15 mouse cellular contexts compared by ENCODE assay signal in genomic region chr7:39894208-39894896, GRCm38 (mm10).
DNase-seq lines count a peak whose midpoint lies in the region; ATAC-seq and TF ChIP-seq lines count a peak whose summit lies in the region.
"Had no signal": no experiment of that assay in that cellular context is flagged by ENCODE, and none has a peak within 500 bp of the region (broad histone marks: within the 10 kb centered on the region; RNA-seq: fewer than 3 reads in every experiment).

No protein-coding gene starts in this region.

- H3K4me1 ChIP-seq in forebrain, embryonic 15.5 days, result peaks cover 8% of the 10 kb centered on the region
- H3K4me1 ChIP-seq: embryonic facial prominence, embryonic 12.5 days; heart, embryonic 10.5 days; limb, embryonic 12.5 days; neural tube, embryonic 13.5 days had no signal

- no peak overlapping the region for H3K9ac ChIP-seq in forebrain, embryonic 15.5 days (replicated peaks)
- H3K9ac ChIP-seq: embryonic facial prominence, embryonic 12.5 days; limb, embryonic 12.5 days; liver, postnatal 0 days; neural tube, embryonic 13.5 days had no signal

- H3K4me2 ChIP-seq in forebrain, embryonic 15.5 days (replicated peaks), result no peak overlapping the region
- H3K4me2 ChIP-seq: embryonic facial prominence, embryonic 12.5 days; limb, embryonic 12.5 days; neural tube, embryonic 13.5 days had no signal

- no peaks in the 10 kb centered on the region for H3K9me3 ChIP-seq in forebrain, embryonic 15.5 days
- H3K9me3 ChIP-seq: heart, embryonic 10.5 days; limb, embryonic 12.5 days; neural tube, embryonic 13.5 days had no signal

- intact Hi-C loops in left cerebral cortex, adult 2 months (cut with DNase I), result no loop called here

- peak; percentile 82 for ATAC-seq in forebrain, embryonic 15.5 days (replicated peaks)
- no peak for ATAC-seq in megakaryocyte progenitor cell, adult 5-6 weeks (replicated peaks; ENCODE audit: poor library complexity)
- ATAC-seq: liver, postnatal 0 days; Patski had no signal

- peak; percentile 10 for DNase-seq in left cerebral cortex, adult 2 months (ENCODE audit: extremely low spot score in 1 of 2, low spot score in 2 of 2)
- DNase-seq in left cerebral cortex, adult 11 months (ENCODE audit: low spot score), result no peak
- DNase-seq in left cerebral cortex, adult 9 months (ENCODE audit: low spot score in 2 of 2), result peak; percentile 14 to 26
- peak; percentile 41 for DNase-seq in telencephalon, adult 2 months (ENCODE audit: low read depth, low spot score)
- no peak for DNase-seq in embryo, embryonic 10.5 days (ENCODE audit: low spot score)
- DNase-seq: kidney, postnatal 25 days; liver, postnatal 0 days; thymus, postnatal 4 days had no signal

- no peak for TF ChIP-seq CTCF in left cerebral cortex, adult 2 months (IDR thresholded peaks at IDR 0.05)

- WGBS in forebrain, embryonic 15.5 days, result 26% methylated on average over 7 of the region's 7 CpGs

- peak overlapping the region; percentile 38; the same call in 1 of the 2 replicates for H3K27ac ChIP-seq in left cerebral cortex, adult 2 months
- 0 out of 2 replicates have a peak overlapping the region, but pooled peaks have one; percentile 33 for H3K27ac ChIP-seq in forebrain, embryonic 15.5 days (replicated peaks)
- H3K27ac ChIP-seq: embryonic facial prominence, embryonic 12.5 days; heart, embryonic 10.5 days; limb, embryonic 12.5 days; neural tube, embryonic 13.5 days had no signal

- no peaks in the 10 kb centered on the region for H3K27me3 ChIP-seq in forebrain, embryonic 15.5 days
- H3K27me3 ChIP-seq: embryonic facial prominence, embryonic 12.5 days; limb, embryonic 12.5 days; neural tube, embryonic 13.5 days; Patski had no signal

- no peaks in the 10 kb centered on the region for H3K36me3 ChIP-seq in forebrain, embryonic 15.5 days
- H3K36me3 ChIP-seq: embryonic facial prominence, embryonic 12.5 days; heart, embryonic 10.5 days; limb, embryonic 12.5 days; neural tube, embryonic 13.5 days had no signal

- H3K4me3 ChIP-seq in left cerebral cortex, adult 2 months, result no peak overlapping the region
- H3K4me3 ChIP-seq in forebrain, embryonic 15.5 days, result no peak overlapping the region
- H3K4me3 ChIP-seq: embryonic facial prominence, embryonic 12.5 days; heart, embryonic 10.5 days; limb, embryonic 12.5 days; neural tube, embryonic 13.5 days had no signal

Comparison
In these comparisons a context has a peak if more than half of its experiments do, and no peak if none do; other contexts are left out.
1. DNase-seq: peak in left cerebral cortex, adult 2 months (2 of 2), left cerebral cortex, adult 9 months (2 of 2) and telencephalon, adult 2 months (single experiment); none in left cerebral cortex, adult 11 months (single experiment) and embryo, embryonic 10.5 days (single experiment).